Mouse (Mus musculus) bone marrow macrophage, adult 2 months (primary cell): ENCODE results near the gene Arhgap6. TPM values are rescaled to one million over a fixed set of nuclear protein-coding genes. Genes with fewer than 3 reads are reported as not detected.
"Not testable (repeated sequence)": the region's sequence is repeated elsewhere in the genome, so short reads cannot be mapped to it uniquely, and the experiment has no call there.

Experiments
- H3K27ac ChIP-seq: 2 replicates; pipeline ENCODE4 v1.5.1; 2012; ENCODE audit warnings: low read depth, low read length; ENCODE audit not compliant: insufficient read depth
- H3K4me1 ChIP-seq: 2 replicates; pipeline ENCODE4 v1.6.1; 2012; ENCODE audit warnings: low read length; ENCODE audit not compliant: control insufficient read depth, insufficient read depth
- H3K4me3 ChIP-seq: 2 replicates; pipeline ENCODE4 v1.5.1; 2012; ENCODE audit warnings: mild to moderate bottlenecking, low read length, moderate library complexity; ENCODE audit not compliant: insufficient read depth
- CTCF ChIP-seq: IDR thresholded peaks from 2 replicates; pipeline ENCODE4 v1.5.1; 2012; ENCODE audit warnings: low read depth, mild to moderate bottlenecking, low read length, moderate library complexity
- POLR2A ChIP-seq: IDR thresholded peaks from 2 replicates; pipeline ENCODE4 v1.6.1; 2012; ENCODE audit warnings: mild to moderate bottlenecking, low read depth, low read length, borderline replicate concordance
- polyA plus RNA-seq: library from polyadenylated mRNA; stranded (reverse); fragments of >200 nt; gene quantifications from 2 replicates; pipeline ENCODE4 v1.2.4, GENCODE M21; 2012; ENCODE audit not compliant: missing spikeins, insufficient read depth, insufficient read length

Arhgap6 gene
- polyA plus RNA-seq, 1 experiment = 15.7 TPM

DNA sequence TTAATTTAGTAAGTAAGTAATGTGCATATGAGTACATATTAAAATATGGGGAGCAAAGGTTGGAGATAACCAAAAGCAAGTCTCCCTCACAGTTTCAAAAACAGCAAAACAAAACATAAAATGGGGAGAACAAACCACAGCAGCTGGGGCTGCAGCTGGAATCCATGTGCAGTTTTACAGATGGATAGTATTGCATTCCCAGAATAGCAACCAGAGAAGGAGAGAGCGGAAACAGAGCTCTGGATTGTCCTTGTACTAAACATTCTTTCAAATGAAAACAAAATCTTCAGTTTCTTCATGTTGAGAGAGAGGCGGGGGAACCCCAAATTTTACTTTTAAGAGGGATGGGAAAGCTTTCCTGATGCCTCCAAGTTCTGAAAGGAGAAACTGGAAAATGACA lies 467.3 kb downstream of the Arhgap6 start:
- Histone ChIP-seq H3K27ac (no peak overlapping the region), H3K4me3 (no peak overlapping the region), H3K4me1 (peaks cover 12% of the 10 kb centered on the region)
- TF ChIP-seq CTCF = no peak
- no peak for TF ChIP-seq POLR2A

- Histone ChIP-seq H3K27ac (peak overlapping the region; percentile 19), H3K4me1 (peaks cover 14% of the 10 kb centered on the region), H3K4me3 (no peak overlapping the region)
- TF ChIP-seq POLR2A (no peak), CTCF (no peak)
Measured at GRCm38 (mm10) chrX:169263433-169264172, 468.7 kb downstream of the Arhgap6 start.

DNA sequence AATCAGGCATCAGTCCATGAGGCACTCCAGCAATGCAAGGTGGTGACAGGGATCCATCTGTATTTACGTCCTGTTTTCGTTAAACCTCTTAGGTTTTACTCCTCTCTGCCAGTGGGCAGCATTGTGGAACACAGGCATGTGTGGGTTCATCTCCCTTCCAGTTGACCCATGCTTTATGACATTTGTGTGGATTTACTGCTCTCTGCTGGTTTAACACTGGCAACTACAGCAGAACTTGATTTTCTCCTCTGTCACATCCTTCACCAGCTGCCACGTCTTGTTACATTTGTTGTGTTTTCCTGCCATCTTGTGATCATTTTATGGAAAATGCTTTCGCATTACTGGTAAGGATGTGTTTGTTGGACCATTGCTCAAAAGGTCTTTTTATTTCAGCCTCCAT lies 504.7 kb downstream of the Arhgap6 start:
- H3K4me1 ChIP-seq = no peaks in the 10 kb centered on the region
- H3K4me3 ChIP-seq = no peak overlapping the region
- TF ChIP-seq POLR2A = no peak
- TF ChIP-seq CTCF = no peak
- H3K27ac ChIP-seq = no peak overlapping the region

- no peak overlapping the region for H3K4me3 ChIP-seq
- no peak for TF ChIP-seq POLR2A
- TF ChIP-seq CTCF = no peak
- no peaks in the 10 kb centered on the region for H3K4me1 ChIP-seq
- H3K27ac ChIP-seq = no peak overlapping the region
Measured at GRCm38 (mm10) chrX:169302271-169303045, 507.6 kb downstream of the Arhgap6 start.

DNA sequence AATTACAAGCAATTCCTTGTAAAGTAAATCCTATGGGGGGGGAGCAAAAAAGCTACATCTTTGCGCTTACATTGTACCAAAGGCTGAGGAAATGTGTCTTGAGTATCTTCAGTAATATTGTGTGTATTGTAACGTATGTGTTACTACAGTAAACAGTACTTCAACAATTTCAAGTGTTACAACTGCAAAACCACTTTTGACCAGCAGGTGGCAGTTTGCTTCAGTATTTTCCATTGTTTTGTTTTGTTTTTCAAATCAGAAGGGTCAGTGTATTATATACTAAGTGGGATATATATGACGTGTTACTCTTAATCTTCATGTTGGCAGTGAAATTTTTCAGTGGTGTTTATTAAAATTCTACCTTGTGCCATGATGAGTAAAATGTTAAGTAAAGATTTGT lies 509.0 kb downstream of the Arhgap6 start:
- Histone ChIP-seq H3K27ac (no peak overlapping the region), H3K4me3 (no peak overlapping the region), H3K4me1 (no peaks in the 10 kb centered on the region)
- no peak for TF ChIP-seq POLR2A
- no peak for TF ChIP-seq CTCF

- H3K27ac ChIP-seq = no peak overlapping the region
- H3K4me3 ChIP-seq = no peak overlapping the region
- H3K4me1 ChIP-seq = no peaks in the 10 kb centered on the region
- no peak for TF ChIP-seq CTCF
- TF ChIP-seq POLR2A = no peak
Measured at GRCm38 (mm10) chrX:169308559-169308958, 513.7 kb downstream of the Arhgap6 start.

GRCm38 (mm10) chrX:169319066-169319760 lies 524.3 kb downstream of the Arhgap6 start:
- Histone ChIP-seq H3K27ac (no peak overlapping the region), H3K4me3 (peak overlapping the region; percentile 84), H3K4me1 (peaks cover 3% of the 10 kb centered on the region; the same call in 1 of the 2 replicates)
- TF ChIP-seq POLR2A (no peak), CTCF (no peak)

DNA sequence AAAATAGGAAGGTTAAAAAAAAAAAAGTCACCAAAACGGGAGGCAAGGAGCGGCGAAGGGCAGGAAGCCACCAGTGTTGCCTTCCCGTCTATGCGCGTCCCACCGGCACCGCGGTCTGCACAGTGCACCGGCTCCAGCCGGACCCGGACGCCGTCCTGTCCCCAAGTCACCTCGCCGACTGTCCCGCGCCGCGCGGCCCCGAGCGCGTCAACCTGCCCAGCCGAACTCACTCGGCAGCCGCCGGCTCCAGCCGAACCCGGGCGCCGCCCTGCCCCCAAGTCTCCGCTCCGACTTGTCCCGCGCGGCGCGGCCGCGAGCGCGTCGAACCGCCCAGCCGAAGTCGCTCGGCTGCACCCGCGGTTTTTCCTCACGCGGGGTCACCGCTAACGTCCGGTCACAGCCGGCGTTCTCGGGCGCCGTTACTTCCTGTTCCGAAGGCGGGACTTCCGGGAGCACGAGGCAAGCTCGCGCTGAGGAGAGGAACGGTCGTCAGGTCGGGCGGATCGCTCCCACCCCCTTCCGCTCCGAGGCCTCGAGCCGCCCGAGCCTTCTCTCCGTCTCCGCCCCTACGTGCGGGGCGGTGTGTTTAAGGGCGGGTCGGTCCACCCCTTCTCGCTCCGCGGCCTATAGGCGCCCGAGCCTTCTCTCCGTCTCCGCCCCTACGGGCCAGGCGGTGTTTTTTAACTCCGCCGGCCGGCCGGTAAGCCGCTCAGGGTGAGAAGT lies 525.2 kb downstream of the Arhgap6 start, which contains the start of gene Hccs:
Gene Hccs, minus strand, starts transcription at position 428 of the 723 bp plus-strand sequence.
- TF ChIP-seq POLR2A (no peak), CTCF (no peak)
- Histone ChIP-seq H3K27ac (peak within 1 kb of the TSS; percentile 83), H3K4me3 (peak within 1 kb of the TSS; percentile 84), H3K4me1 (peaks cover 4% of the 10 kb centered on the region; the same call in 1 of the 2 replicates)

- not testable (repeated sequence) for H3K27ac ChIP-seq, H3K4me1 ChIP-seq
- peak overlapping the region; percentile 54 for H3K4me3 ChIP-seq
Measured at GRCm38 (mm10) chrX:169320668-169321005, 525.7 kb downstream of the Arhgap6 start.
